Mouse (Mus musculus) testis, adult 2 months (tissue): ENCODE data around the gene Wnk2.

Source experiments
- CTCF ChIP-seq: fragments of 200-500 bp; IDR thresholded peaks from 2 replicates; pipeline ENCODE4 v1.5.1; 2012; ENCODE audit warnings: low read depth, mild to moderate bottlenecking, inconsistent platforms, low read length, moderate library complexity; ENCODE audit not compliant: control insufficient read depth, insufficient read depth, insufficient replicate concordance
- POLR2A ChIP-seq: fragments of 200-500 bp; IDR thresholded peaks from 2 replicates; pipeline ENCODE4 v1.6.1; 2012; ENCODE audit warnings: low read depth, mild to moderate bottlenecking, inconsistent platforms, low read length, moderate library complexity; ENCODE audit not compliant: control insufficient read depth

GRCm38 (mm10) chr13:49194811-49195210, 47.0 kb upstream of the Wnk2 start:
- TF ChIP-seq CTCF = no peak
- TF ChIP-seq POLR2A = no peak
